Mouse (Mus musculus) embryo, embryonic 10.5 days (tissue): ENCODE data around the gene 9430097D07Rik.
A peak's percentile ranks its signal among the peaks of the same experiment; 100 is the strongest.

Experiments used
- DNase-seq: peaks from one replicate; pipeline ENCODE4 v3.0.0-alpha.2; 2015; ENCODE audit warnings: low spot score

9430097D07Rik gene

DNA sequence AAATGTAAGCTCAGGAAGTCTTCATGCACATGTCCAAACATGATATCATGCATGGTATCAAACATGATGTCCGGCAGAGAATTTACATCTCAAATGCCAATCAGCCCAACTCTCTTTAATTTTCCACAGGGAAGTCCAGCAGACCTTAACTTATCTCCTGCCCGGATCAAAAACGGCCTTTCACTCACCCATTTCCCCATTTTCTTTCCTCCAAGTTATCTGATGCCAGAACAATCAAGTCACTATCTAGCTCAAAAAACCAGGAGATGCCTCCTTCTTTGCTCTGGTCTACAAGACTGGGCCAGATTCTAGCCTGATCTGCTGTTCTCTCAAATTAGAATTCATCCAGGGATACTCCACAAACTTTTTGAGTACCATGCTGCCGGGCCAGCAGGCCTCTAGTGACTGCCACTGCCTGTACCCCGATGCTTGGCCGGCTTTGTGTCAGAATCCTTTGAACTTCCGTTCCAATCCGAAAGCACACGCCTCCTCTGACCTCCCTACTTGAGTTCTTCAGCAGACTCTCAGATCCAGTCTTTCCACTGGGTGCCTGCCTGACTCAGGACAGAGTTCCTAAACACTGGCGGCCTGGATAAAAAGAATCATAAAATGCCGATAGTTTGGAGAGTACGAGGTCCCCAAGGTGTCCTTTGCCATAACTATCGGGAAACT is 41.3 kb downstream of the 9430097D07Rik start:
- peak; percentile 83 for DNase-seq

DNA sequence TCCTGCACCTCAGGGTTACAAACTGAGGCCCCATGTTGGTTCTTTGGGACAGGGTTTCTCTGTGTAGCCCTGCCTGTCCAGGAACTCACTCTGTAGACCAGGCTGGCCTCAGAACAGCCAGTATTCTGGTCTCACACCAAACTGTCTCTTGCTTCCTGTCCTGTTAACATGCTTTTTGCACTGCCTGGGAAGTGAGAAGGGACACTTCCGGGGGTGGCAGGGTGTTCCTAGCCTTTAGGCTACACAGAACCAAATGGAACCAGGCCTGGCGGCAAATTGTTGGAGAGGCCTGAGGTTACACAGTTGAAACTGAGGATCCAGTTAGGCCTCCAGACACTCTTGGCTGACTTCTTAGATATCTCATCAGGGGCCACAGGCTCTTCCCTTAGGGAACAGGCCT is 42.3 kb downstream of the 9430097D07Rik start:
- DNase-seq: no peak

DNA sequence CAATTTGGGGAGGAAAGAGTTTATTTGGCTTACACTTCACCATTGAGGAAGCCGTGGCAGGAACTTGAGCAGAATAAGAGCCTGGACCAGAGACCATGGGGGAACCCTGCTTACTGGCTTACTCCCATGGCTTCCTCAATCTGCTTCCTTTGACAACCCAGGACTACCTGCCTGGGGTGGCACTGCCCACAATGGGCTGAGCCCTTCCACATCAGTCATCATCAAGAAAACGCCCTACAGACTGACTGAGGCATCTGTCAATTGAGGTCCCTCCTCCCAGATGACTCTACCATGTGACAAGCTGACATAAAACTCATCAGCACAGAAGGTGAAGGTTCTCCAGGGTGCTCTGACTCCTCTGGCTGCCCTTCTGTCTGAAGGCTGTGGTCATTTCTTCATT is 45.0 kb downstream of the 9430097D07Rik start:
- no peak for DNase-seq

- DNase-seq: no peak
Measured at GRCm38 (mm10) chr2:32528326-32528725, 47.2 kb downstream of the 9430097D07Rik start.

DNA sequence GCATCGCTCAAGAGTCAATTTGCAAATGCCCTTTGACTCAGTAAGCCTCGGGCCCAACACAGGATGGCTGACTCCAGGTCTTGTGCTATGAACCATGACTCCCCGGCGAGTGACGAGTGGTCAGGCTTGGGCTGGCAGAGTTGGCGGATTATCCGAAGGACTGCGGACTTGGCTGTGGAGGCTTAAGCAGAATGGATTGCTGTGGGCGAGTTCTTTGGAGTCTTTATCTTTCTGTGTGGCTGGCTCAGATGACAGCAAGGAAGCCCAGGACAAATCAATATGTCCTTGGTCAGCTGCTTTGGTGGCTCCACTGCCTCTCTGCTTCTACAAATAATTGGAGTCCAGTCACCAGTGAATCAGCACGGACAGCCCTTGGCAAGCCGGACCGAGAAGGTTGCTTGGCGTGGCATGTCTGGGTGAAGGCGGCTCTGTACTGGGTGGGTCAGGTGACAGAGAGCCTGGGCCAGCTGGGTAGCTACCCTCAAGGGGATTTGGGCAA is 48.0 kb downstream of the 9430097D07Rik start:
- no peak for DNase-seq

- DNase-seq: no peak
Measured at GRCm38 (mm10) chr2:32525816-32526215, 49.7 kb downstream of the 9430097D07Rik start.

DNA sequence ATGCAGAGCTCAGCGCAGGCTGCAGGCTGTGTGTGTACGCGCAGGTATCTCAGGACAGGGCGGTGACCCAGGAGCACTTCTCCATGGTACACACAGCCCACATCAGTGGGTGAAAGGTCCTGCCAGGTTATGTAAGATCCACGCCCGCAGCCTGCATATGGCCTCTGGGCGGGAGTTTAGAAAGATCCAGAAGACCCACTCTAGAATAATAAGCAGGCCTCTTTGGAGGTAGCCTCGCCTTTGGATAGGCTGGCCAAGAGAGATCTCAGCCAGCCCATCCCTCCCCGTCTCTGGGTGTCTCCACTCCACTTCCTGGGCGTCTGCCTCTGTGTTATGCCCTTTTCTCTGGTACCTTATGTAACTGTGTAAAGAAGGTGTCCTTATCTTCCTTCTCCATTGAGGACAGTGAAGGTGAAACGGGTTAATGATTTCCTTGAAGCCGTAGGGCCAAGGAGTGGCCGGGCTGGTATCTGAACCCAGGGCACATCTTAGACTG is 50.9 kb downstream of the 9430097D07Rik start:
- DNase-seq: no peak
